Mouse (Mus musculus) forebrain, postnatal 0 days (tissue): ENCODE measurements around the gene Gm3336. TPM values are rescaled to one million over a fixed set of nuclear protein-coding genes. Genes with fewer than 3 reads are reported as not detected.
A peak's percentile ranks its signal among the peaks of the same experiment; 100 is the strongest.

Experiments used
- ATAC-seq: fragments of 200-750 bp; cut with Nextera tagmentation; 2 replicates; pipeline ENCODE4 v1.8.0; 2017; ENCODE audit warnings: mild to moderate bottlenecking, moderate library complexity
- DNase-seq: peaks from one replicate; pipeline ENCODE4 v3.0.0-alpha.2; 2015
- H3K27ac ChIP-seq: fragments of 300-500 bp; sonication (generic); 2 replicates; pipeline ENCODE4 v1.5.1; 2014; ENCODE audit warnings: low read depth, mild to moderate bottlenecking, antibody characterized with exemption, low read length, moderate library complexity, mixed read lengths
- H3K27me3 ChIP-seq: fragments of 300-500 bp; sonication (generic); 2 replicates; pipeline ENCODE4 v1.6.1; 2014; ENCODE audit warnings: mild to moderate bottlenecking, low read length, mixed read lengths; ENCODE audit not compliant: insufficient read depth
- H3K36me3 ChIP-seq: fragments of 300-500 bp; sonication (generic); 2 replicates; pipeline ENCODE4 v1.6.1; 2014; ENCODE audit warnings: mild to moderate bottlenecking, moderate library complexity; ENCODE audit not compliant: insufficient read depth
- H3K4me1 ChIP-seq: fragments of 300-500 bp; sonication (generic); 2 replicates; pipeline ENCODE4 v1.6.1; 2014; ENCODE audit warnings: antibody characterized with exemption; ENCODE audit not compliant: insufficient read depth
- H3K4me2 ChIP-seq: fragments of 300-500 bp; sonication (generic); 2 replicates; pipeline ENCODE4 v1.6.1; 2014; ENCODE audit warnings: low read depth, mild to moderate bottlenecking, moderate library complexity
- H3K4me3 ChIP-seq: fragments of 300-500 bp; sonication (generic); 2 replicates; pipeline ENCODE4 v1.5.1; 2014; ENCODE audit warnings: low read depth, low read length, mixed read lengths
- H3K9ac ChIP-seq: fragments of 300-500 bp; sonication (generic); 2 replicates; pipeline ENCODE4 v1.6.1; 2014; ENCODE audit warnings: mild to moderate bottlenecking
- H3K9me3 ChIP-seq: fragments of 300-500 bp; sonication (generic); 2 replicates; pipeline ENCODE4 v1.6.1; 2016; ENCODE audit warnings: low read length
- CTCF ChIP-seq: sonication (generic); IDR thresholded peaks from 2 replicates; pipeline ENCODE4 v1.5.1; 2016; ENCODE audit warnings: antibody characterized with exemption, control low read depth, low read depth
- WGBS: fragments of 180-500 bp; shearing (Covaris S2); extraction: QIAGEN DNeasy Blood & Tissue Kit; methylation state at CpG from one replicate; pipeline ENCODE4 v1.1.7; 2014; 5-methylcytosine and 5-hydroxymethylcytosine counted together
- polyA plus RNA-seq: library from polyadenylated mRNA; unstranded; fragments of >200 nt; fragmentation: Nextera tagmentation; extraction: Ambion mirVana; gene quantifications from 2 replicates; pipeline ENCODE4 v1.2.1, GENCODE M21; 2015
- total RNA-seq: library from RNA; depleted of rRNA; stranded (reverse); fragments of >200 nt; gene quantifications from 2 replicates; pipeline ENCODE4 v1.2.3, GENCODE M21; 2014

Gm3336 gene
- total and polyA plus RNA-seq, 2 experiments from 2014 or later = not detected

GRCm38 (mm10) chr8:70703287-70703686, 15.1 kb upstream of the Gm3336 start, which contains the start of gene Iqcn:
Gene Iqcn, plus strand, starts transcription at chr8:70703457.
- ATAC-seq (no peak), DNase-seq (no peak)
- 93% methylated on average over 3 of the region's 3 CpGs for WGBS
- TF ChIP-seq CTCF = no peak
- Histone ChIP-seq H3K4me3 (no peak within 1 kb of the TSS), H3K27me3 (no peaks in the 10 kb centered on the region), H3K36me3 (peaks cover 10% of the 10 kb centered on the region; the same call in 1 of the 2 replicates), H3K9ac (0 out of 2 replicates have a peak within 1 kb of the TSS, but pooled peaks have one; percentile 6), H3K4me2 (peak within 1 kb of the TSS; percentile 60; the same call in 1 of the 2 replicates), H3K4me1 (peaks cover 13% of the 10 kb centered on the region), H3K27ac (no peak within 1 kb of the TSS), H3K9me3 (no peaks in the 10 kb centered on the region)

- ATAC-seq = no peak
- TF ChIP-seq CTCF = no peak
Measured at GRCm38 (mm10) chr8:70708281-70708680, 10.1 kb upstream of the Gm3336 start.

GRCm38 (mm10) chr8:70709794-70710193, 8.5 kb upstream of the Gm3336 start:
- WGBS = 91% methylated on average over 9 of the region's 9 CpGs
- H3K27me3 ChIP-seq = no peaks in the 10 kb centered on the region
- H3K9ac ChIP-seq = no peak overlapping the region
- H3K36me3 ChIP-seq = no peaks in the 10 kb centered on the region; the same call in 1 of the 2 replicates
- H3K9me3 ChIP-seq = no peaks in the 10 kb centered on the region
- H3K4me1 ChIP-seq = no peaks in the 10 kb centered on the region
- no peak overlapping the region for H3K4me2 ChIP-seq
- H3K4me3 ChIP-seq = no peak overlapping the region
- DNase-seq = no peak
- TF ChIP-seq CTCF = no peak
- no peak overlapping the region for H3K27ac ChIP-seq
- no peak for ATAC-seq

More at GRCm38 (mm10) chr8:70708281-70708680, 10.1 kb upstream of the Gm3336 start:
- WGBS = 93% methylated on average over 14 of the region's 14 CpGs
- Histone ChIP-seq H3K4me1 (no peaks in the 10 kb centered on the region), H3K27me3 (no peaks in the 10 kb centered on the region), H3K4me2 (no peak overlapping the region), H3K9ac (no peak overlapping the region), H3K4me3 (no peak overlapping the region), H3K27ac (no peak overlapping the region), H3K9me3 (no peaks in the 10 kb centered on the region), H3K36me3 (peaks cover 10% of the 10 kb centered on the region)
- no peak for DNase-seq

- no peak overlapping the region for H3K4me2 ChIP-seq
- 95% methylated on average over 1 of the region's 1 CpGs for WGBS
- no peaks in the 10 kb centered on the region for H3K27me3 ChIP-seq
- no peaks in the 10 kb centered on the region for H3K9me3 ChIP-seq
- no peak for DNase-seq
- no peak overlapping the region for H3K9ac ChIP-seq
- no peak overlapping the region for H3K27ac ChIP-seq
- H3K36me3 ChIP-seq = no peaks in the 10 kb centered on the region; the same call in 1 of the 2 replicates
- TF ChIP-seq CTCF = no peak
- ATAC-seq = no peak
- H3K4me1 ChIP-seq = no peaks in the 10 kb centered on the region
- H3K4me3 ChIP-seq = no peak overlapping the region
Measured at GRCm38 (mm10) chr8:70710296-70710695, 8.0 kb upstream of the Gm3336 start.

- Histone ChIP-seq H3K4me2 (no peak overlapping the region), H3K36me3 (no peaks in the 10 kb centered on the region; the same call in 1 of the 2 replicates), H3K4me1 (no peaks in the 10 kb centered on the region), H3K9ac (no peak overlapping the region), H3K27ac (no peak overlapping the region), H3K9me3 (no peaks in the 10 kb centered on the region), H3K4me3 (no peak overlapping the region), H3K27me3 (no peaks in the 10 kb centered on the region)
- ATAC-seq (no peak), DNase-seq (no peak)
- WGBS = 81% methylated on average over 11 of the region's 11 CpGs
- TF ChIP-seq CTCF = no peak
Measured at GRCm38 (mm10) chr8:70711041-70711440, 7.3 kb upstream of the Gm3336 start.

- no peak for DNase-seq
- no peaks in the 10 kb centered on the region for H3K9me3 ChIP-seq
- no peak overlapping the region for H3K9ac ChIP-seq
- no peak overlapping the region for H3K4me3 ChIP-seq
- H3K4me1 ChIP-seq = no peaks in the 10 kb centered on the region
- WGBS = 88% methylated on average over 7 of the region's 7 CpGs
- no peaks in the 10 kb centered on the region for H3K27me3 ChIP-seq
- H3K36me3 ChIP-seq = no peaks in the 10 kb centered on the region; the same call in 1 of the 2 replicates
- H3K4me2 ChIP-seq = no peak overlapping the region
- TF ChIP-seq CTCF = no peak
- ATAC-seq = no peak
- no peak overlapping the region for H3K27ac ChIP-seq
Measured at GRCm38 (mm10) chr8:70713991-70714390, 4.4 kb upstream of the Gm3336 start.

GRCm38 (mm10) chr8:70715086-70715485, 3.3 kb upstream of the Gm3336 start:
- 57% methylated on average over 2 of the region's 2 CpGs for WGBS
- DNase-seq (no peak), ATAC-seq (no peak)
- Histone ChIP-seq H3K9me3 (no peaks in the 10 kb centered on the region), H3K9ac (no peak overlapping the region), H3K4me1 (no peaks in the 10 kb centered on the region), H3K27ac (no peak overlapping the region), H3K4me2 (no peak overlapping the region), H3K27me3 (0 out of 2 replicates have a peak, but pooled peaks cover 4% of the 10 kb centered on the region), H3K4me3 (no peak overlapping the region), H3K36me3 (no peaks in the 10 kb centered on the region; the same call in 1 of the 2 replicates)
- no peak for TF ChIP-seq CTCF
